Mouse (Mus musculus): ENCODE measurements around the gene Arhgap23. TPM values are rescaled to one million over a fixed set of nuclear protein-coding genes. Genes with fewer than 3 reads are reported as not detected.

The Arhgap23 gene
- 6.1 TPM for polyA plus RNA-seq (2015; fragmentation: Illumina TruSeq; extraction: RNeasy Lipid Tissue Mini Kit (QIAGEN cat#74804); ENCODE audit: insufficient read depth, low read depth, low replicate concordance)

DNA sequence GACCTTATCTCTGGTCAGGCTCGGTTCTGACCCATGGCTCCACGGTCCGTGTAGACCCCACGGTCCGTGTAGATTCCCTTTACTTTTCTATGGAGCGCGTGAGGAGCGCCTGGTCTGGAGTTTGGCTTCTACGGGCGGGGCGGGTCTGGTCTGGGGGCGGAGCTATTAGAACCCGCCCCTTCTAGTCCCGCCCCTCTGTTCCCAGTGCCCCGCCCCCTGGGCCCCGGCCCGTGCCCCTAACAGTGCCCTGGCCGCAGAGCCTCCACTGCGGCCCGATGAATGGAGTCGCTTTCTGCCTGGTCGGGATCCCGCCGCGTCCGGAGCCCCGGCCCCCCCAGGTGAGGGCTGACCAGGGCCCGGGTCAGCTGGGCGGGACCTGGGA, at the start of gene Arhgap23:
Gene Arhgap23, plus strand, starts transcription at position 204 of the 382 bp plus-strand sequence.

DNA sequence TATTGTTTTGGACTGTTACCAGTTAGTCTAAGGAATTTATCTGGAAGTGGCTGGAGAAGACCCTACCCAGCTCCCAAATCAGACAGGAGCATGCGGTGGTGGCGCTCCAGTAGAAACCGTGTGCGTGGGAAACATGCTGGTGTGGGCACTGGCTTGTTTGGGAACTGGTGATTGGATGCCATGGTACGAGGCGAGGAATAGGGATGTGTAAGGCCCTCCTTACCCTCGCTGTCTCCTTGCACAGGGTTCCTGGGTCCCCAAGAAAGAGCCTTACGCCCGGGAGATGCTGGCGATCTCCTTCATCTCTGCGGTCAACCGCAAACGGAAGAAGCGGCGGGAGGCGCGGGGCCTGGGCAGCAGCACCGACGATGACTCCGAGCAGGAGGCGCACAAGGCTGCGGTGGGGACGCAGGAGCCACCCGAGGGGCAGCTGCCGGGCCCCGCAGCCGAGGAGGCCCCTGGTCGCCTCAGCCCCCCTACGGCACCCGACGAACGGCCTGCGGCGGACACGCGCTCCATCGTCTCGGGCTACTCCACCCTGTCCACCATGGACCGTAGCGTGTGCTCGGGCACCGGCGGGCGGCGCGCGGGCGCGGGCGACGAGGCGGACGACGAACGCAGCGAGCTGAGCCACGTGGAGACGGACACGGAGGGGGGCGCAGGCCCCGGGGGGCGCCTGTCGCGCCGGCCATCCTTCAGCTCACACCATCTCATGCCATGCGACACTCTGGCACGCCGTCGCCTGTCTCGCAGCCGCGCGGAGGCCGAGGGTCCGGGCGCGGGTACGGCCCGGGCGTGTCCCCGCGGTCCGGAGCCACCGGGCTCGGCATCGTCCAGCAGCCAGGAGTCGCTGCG, 84.8 kb downstream of the Arhgap23 start, which contains the start of gene 4933428G20Rik:
Gene 4933428G20Rik, minus strand, starts transcription at position 476 of the 855 bp plus-strand sequence.

Other genes starting within 250 kb of the Arhgap23 start
- gene Kpnb1, start 227.7 kb upstream of the Arhgap23 start, polyA plus RNA-seq (2015; fragmentation: Illumina TruSeq; extraction: RNeasy Lipid Tissue Mini Kit (QIAGEN cat#74804); ENCODE audit: insufficient read depth, low read depth, low replicate concordance): 19.5 TPM
- 14.6 TPM for gene Npepps, start 134.9 kb upstream of the Arhgap23 start, polyA plus RNA-seq (2015; fragmentation: Illumina TruSeq; extraction: RNeasy Lipid Tissue Mini Kit (QIAGEN cat#74804); ENCODE audit: insufficient read depth, low read depth, low replicate concordance)
- 3.5 TPM for gene Mrpl45, start 99.8 kb upstream of the Arhgap23 start, polyA plus RNA-seq (2015; fragmentation: Illumina TruSeq; extraction: RNeasy Lipid Tissue Mini Kit (QIAGEN cat#74804); ENCODE audit: insufficient read depth, low read depth, low replicate concordance)
- gene Gpr179, start 63.5 kb upstream of the Arhgap23 start, polyA plus RNA-seq (2015; fragmentation: Illumina TruSeq; extraction: RNeasy Lipid Tissue Mini Kit (QIAGEN cat#74804); ENCODE audit: insufficient read depth, low read depth, low replicate concordance): 0.30 TPM
- 3.5 TPM for gene Socs7, start 53.0 kb upstream of the Arhgap23 start, polyA plus RNA-seq (2015; fragmentation: Illumina TruSeq; extraction: RNeasy Lipid Tissue Mini Kit (QIAGEN cat#74804); ENCODE audit: insufficient read depth, low read depth, low replicate concordance)
- not detected for gene 4933428G20Rik, start 84.8 kb downstream of the Arhgap23 start, polyA plus RNA-seq (2015; fragmentation: Illumina TruSeq; extraction: RNeasy Lipid Tissue Mini Kit (QIAGEN cat#74804); ENCODE audit: insufficient read depth, low read depth, low replicate concordance)
- 0.39 TPM for gene Srcin1, start 160.7 kb downstream of the Arhgap23 start, polyA plus RNA-seq (2015; fragmentation: Illumina TruSeq; extraction: RNeasy Lipid Tissue Mini Kit (QIAGEN cat#74804); ENCODE audit: insufficient read depth, low read depth, low replicate concordance)
- not detected for gene Epop, start 214.2 kb downstream of the Arhgap23 start, polyA plus RNA-seq (2015; fragmentation: Illumina TruSeq; extraction: RNeasy Lipid Tissue Mini Kit (QIAGEN cat#74804); ENCODE audit: insufficient read depth, low read depth, low replicate concordance)
- 10.4 TPM for gene Mllt6, start 247.9 kb downstream of the Arhgap23 start, polyA plus RNA-seq (2015; fragmentation: Illumina TruSeq; extraction: RNeasy Lipid Tissue Mini Kit (QIAGEN cat#74804); ENCODE audit: insufficient read depth, low read depth, low replicate concordance)

Measured in pancreas, adult 10 weeks (tissue).